8 mouse cellular contexts compared by ENCODE assay signal in the genomic region with DNA sequence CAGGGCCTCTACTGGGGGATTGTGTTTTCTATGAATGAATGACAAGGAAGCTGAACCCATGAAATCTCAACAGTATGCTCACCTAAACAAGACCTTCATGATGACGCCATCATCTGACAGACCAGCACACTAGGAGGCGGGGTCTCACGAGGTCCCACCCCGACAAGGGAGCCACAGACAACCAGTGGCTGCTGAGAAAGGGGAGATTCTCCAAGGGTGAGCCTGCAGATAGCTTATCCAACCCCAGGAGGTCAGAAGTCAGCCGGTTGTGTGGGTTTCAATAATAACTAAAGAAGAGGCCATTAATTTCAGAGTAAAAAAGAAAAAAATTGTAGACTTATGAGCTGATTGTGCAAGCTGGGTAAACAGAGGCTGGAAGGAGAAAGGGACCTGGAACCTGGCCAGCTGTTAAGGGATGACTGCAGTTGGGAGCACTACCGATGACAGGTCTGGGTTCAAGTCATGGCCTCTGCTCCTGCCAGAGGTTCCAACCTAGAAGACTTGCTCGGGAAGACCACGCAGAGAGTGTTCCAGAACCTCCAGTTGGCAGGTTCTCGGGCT.
DNase-seq lines count a peak whose midpoint lies in the region; ATAC-seq and TF ChIP-seq lines count a peak whose summit lies in the region.

No protein-coding gene starts in this region.

- H3K9ac ChIP-seq in kidney, embryonic 16.5 days (replicated peaks; ENCODE audit: low read length) = peak overlapping the region; percentile 76
- H3K9ac ChIP-seq in forebrain, postnatal 0 days = no peak overlapping the region; the same call in 1 of the 2 replicates

- no peak for TF ChIP-seq CTCF in forebrain, postnatal 0 days (IDR thresholded peaks at IDR 0.05; ENCODE audit: low read depth)

- H3K36me3 ChIP-seq in kidney, embryonic 16.5 days (ENCODE audit: insufficient read depth, low read length) = no peaks in the 10 kb centered on the region
- H3K36me3 ChIP-seq in forebrain, postnatal 0 days (ENCODE audit: insufficient read depth) = no peaks in the 10 kb centered on the region
- H3K36me3 ChIP-seq in midbrain, embryonic 10.5 days = no peaks in the 10 kb centered on the region

- H3K4me2 ChIP-seq in kidney, embryonic 16.5 days (replicated peaks; ENCODE audit: low read depth, low read length) = no peak overlapping the region
- H3K4me2 ChIP-seq in forebrain, postnatal 0 days (ENCODE audit: low read depth) = no peak overlapping the region

- H3K4me1 ChIP-seq in kidney, embryonic 16.5 days (ENCODE audit: insufficient read depth, low read length) = peaks cover 76% of the 10 kb centered on the region
- peaks cover 46% of the 10 kb centered on the region for H3K4me1 ChIP-seq in forebrain, postnatal 0 days (ENCODE audit: insufficient read depth)
- H3K4me1 ChIP-seq in midbrain, embryonic 10.5 days = peaks cover 87% of the 10 kb centered on the region

- no peaks in the 10 kb centered on the region for H3K9me3 ChIP-seq in kidney, embryonic 16.5 days (ENCODE audit: low read length)
- H3K9me3 ChIP-seq in forebrain, postnatal 0 days (ENCODE audit: low read length) = no peaks in the 10 kb centered on the region
- no peaks in the 10 kb centered on the region for H3K9me3 ChIP-seq in midbrain, embryonic 10.5 days (replicated peaks)

- H3K4me3 ChIP-seq in kidney, embryonic 16.5 days (ENCODE audit: low read length) = no peak overlapping the region
- no peak overlapping the region for H3K4me3 ChIP-seq in forebrain, postnatal 0 days (ENCODE audit: low read depth, low read length)
- H3K4me3 ChIP-seq in midbrain, embryonic 10.5 days = no peak overlapping the region

- ATAC-seq in kidney, embryonic 16.5 days (ENCODE audit: low FRiP score, low TSS enrichment) = no peak
- ATAC-seq in forebrain, postnatal 0 days = no peak
- ATAC-seq in erythroblast, adult 5-6 weeks (replicated peaks; ENCODE audit: low FRiP score, poor library complexity, severe bottlenecking) = no peak

- no peak for DNase-seq in kidney, adult 11 months
- DNase-seq in adipocyte (ENCODE audit: low spot score) = peak; percentile 63
- DNase-seq in forebrain, postnatal 0 days = no peak
- DNase-seq in midbrain, embryonic 10.5 days (ENCODE audit: low spot score) = peak; percentile 24
- DNase-seq in MN1 (ENCODE audit: low spot score) = no peak
- no peak for DNase-seq in frontal cortex, postnatal 25 days (ENCODE audit: low spot score in 2 of 2)

- no peaks in the 10 kb centered on the region for H3K27me3 ChIP-seq in kidney, embryonic 16.5 days (ENCODE audit: insufficient read depth, low read length)
- no peaks in the 10 kb centered on the region for H3K27me3 ChIP-seq in forebrain, postnatal 0 days (ENCODE audit: insufficient read depth, low read length)
- peaks cover 6% of the 10 kb centered on the region; the same call in 1 of the 2 replicates for H3K27me3 ChIP-seq in midbrain, embryonic 10.5 days (ENCODE audit: low read depth, poor library complexity, severe bottlenecking)

- WGBS in kidney, embryonic 16.5 days = 57% methylated on average over 9 of the region's 9 CpGs
- 61% methylated on average over 9 of the region's 9 CpGs for WGBS in forebrain, postnatal 0 days
- WGBS in midbrain, embryonic 10.5 days = 57% methylated on average over 9 of the region's 9 CpGs

- H3K27ac ChIP-seq in kidney, embryonic 16.5 days (ENCODE audit: low read length) = peak overlapping the region; percentile 97
- peak overlapping the region; percentile 92 for H3K27ac ChIP-seq in forebrain, postnatal 0 days (ENCODE audit: low read depth, low read length)
- H3K27ac ChIP-seq in midbrain, embryonic 10.5 days (replicated peaks) = peak overlapping the region; percentile 100

Comparison
In these comparisons a context has a peak if more than half of its experiments do, and no peak if none do; other contexts are left out.
1. DNase-seq: peak in adipocyte (single experiment) and midbrain, embryonic 10.5 days (single experiment); none in kidney, adult 11 months (single experiment), forebrain, postnatal 0 days (single experiment), MN1 (single experiment) and frontal cortex, postnatal 25 days (0 of 2).
2. Peak in every context shown above with its lines, with median percentiles within 50 percentile points of each other: H3K27ac ChIP-seq.